Mouse (Mus musculus) forelimb bud, embryonic 11.5 days (tissue): Measurements from ENCODE around the gene Nrde2.

Experiments
- DNase-seq: peaks from one replicate; pipeline ENCODE4 v3.0.0-alpha.2; 2012; ENCODE audit warnings: low read depth, low spot score

Nrde2 gene

DNA sequence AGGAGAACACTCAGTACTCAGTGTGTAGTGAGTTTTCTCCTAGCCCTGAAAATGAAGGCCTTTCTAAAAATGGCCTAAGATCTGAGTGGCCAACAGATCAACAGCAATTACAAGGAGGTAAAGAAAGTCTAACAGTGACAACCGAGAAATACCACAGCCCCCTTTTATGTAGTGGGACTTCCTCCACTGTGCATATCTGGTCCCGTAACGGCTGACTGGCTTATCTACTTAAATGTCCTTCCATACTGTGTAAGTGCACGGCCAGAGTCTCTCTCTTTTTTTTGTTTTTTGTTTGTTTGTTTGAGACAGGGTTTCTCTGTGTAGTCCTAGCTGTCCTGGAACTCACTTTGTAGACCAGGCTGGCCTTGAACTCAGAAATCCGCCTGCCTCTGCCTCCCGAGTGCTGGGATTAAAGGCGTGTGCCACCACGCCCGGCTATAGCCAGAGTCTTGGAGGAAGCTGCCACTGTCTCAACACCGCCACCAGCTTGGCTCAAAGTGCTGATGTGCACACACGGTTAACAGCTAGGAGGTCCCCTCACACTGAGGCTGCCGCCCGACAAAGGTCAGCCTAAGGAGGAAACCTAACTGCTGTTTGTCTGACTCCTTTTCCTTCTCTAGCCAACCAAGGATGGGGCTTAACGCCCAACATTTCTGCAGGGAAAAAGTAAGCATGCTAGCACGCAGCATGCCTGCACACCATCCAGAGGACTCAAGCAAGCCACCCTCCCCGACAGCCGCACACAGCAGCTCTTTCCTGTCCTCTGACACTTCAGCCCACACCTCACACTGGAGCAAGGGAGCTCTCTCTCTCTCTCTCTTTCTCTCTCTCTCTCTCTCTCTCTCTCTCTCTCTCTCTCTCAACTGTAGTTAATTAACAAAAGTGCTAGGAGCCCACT, 32.2 kb downstream of the Nrde2 start:
- DNase-seq, result no peak

DNA sequence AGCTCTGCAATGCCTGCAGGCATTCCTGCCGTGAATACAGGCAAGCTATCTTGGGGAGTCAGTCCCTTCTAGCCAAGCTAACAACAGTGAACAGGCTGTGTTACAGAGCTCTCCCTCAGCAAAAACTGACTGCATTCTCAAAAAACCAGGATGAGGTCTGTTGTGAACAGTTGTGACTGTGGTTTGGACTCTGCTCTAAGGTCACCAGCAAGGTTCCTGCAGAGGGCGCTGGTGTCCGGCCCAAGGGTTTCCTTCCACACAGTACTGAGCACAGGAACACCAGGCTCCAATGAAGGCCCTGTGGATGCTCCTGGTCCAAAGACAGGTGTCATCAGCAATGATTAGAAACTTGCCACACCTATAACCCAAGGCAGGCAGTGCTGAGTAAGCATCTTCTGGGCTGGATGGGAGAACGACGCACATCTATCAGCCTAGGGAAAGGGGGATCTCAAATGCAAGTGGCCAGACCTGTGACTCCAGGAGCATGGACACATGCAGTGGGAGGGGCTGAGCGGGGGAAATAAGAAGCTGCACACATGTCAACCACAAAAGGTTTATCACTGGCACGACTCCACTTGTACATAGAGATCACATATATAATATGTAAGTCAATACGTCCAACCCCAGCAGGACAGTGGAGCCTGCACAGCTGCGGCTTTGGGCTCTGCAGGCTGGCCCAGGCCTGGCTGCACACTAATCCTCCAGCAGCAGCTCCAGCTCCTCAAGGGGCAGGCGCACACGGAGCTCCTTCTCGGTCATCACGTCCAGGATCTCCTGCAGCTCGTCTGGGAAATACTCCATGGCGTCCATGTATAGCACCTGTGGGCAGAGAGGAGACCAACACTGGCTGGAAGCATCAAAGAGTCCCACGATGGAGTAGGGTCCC, 34.3 kb downstream of the Nrde2 start:
- DNase-seq, result no peak

DNA sequence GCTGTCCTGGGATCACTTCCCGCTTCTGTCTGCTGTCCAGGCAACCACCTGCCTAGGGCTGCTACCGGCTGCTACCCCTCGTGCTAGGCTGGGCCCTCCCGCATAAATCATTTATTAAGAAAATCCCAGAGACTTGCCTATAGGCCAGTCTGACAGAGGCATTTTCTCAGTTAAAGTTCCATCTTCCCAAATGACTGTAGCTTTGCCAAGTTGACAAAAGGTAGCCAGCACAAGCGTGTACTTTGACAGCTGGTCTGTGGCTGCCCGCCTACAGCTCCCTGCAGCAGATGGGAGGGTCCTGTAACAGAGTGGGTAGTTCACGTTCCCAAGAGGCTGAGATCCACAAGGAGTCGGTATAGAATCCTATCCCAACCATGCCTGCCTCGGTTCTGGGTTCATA, 36.0 kb downstream of the Nrde2 start:
- DNase-seq, result no peak

DNA sequence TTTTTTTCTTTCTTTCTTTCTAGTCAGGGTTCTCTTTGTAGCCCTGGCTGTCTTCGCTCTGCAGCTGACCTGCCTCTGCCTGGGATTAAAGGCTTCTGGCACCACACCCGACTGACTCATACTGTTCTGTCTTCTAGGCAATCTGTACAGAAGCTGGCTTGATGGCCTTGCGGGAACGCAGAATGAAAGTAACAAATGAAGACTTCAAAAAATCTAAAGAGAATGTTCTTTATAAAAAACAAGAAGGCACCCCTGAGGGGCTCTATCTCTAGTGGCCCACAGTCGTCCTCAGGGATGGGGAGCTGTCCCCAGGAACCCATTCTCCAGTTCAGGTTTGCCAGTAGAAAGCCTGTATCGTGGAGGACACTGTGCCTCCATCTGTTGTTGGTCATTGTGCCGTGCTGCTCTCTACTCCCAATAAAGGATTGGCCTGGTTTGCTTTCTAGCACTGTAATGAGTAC, 36.5 kb downstream of the Nrde2 start:
- no peak for DNase-seq

DNA sequence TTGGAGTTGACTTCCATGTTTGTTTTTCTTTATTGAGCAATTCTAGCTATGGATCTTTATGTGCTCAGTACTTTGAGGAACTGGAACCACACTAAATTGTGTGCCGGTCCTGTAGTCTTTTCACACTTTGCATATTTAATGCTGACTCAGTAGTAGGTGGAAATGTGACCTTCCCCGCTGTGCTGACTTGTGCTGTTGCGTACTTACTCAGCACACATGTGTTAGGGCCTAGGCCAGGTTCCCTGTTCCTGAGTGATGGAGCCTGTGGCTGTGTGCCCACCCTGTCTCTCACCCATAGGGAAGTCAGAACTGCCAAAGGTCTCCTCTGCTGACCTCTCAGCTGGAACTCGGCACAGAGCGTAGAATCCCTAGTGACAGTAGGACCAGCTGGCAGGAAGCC, 43.5 kb downstream of the Nrde2 start:
- no peak for DNase-seq

DNA sequence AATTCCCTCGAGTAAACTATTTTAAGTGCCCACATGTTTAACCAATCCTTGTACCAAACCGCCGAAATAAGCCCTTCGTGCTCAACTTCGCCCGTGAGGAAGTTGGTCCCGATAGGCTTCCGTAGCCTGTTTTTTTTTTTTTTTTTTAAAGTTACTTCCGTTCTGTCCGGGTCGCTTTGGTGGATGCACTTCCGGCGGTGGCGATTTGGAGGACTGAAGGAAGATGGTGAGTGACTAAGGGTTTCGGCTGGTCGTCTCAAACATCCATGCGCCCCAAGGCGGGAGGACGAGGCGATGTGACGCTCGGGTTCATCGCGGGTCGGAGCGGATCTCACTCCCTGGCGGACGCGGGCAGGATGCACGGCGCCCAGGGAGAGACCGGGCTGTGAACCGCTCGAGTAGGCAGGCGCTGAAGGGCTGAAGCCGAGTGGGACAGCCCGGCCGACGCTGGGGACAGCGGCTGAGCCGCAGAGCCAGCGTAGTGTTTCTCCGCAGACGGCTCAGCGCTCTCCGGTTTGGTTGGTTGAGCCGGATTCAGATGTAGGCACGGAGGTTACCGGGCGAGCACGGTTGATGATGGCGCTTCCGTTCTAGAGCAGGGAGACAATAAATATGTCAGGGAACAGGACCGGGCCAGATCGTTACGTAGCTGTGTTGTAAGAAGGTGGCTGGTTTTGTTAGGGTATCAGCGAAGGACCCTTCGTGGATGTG, 49.3 kb downstream of the Nrde2 start, which contains the start of gene Psmc1:
TSS of gene Psmc1 (plus strand) at position 169 of the 711 bp plus-strand sequence.
- peak; percentile 95 for DNase-seq

DNA sequence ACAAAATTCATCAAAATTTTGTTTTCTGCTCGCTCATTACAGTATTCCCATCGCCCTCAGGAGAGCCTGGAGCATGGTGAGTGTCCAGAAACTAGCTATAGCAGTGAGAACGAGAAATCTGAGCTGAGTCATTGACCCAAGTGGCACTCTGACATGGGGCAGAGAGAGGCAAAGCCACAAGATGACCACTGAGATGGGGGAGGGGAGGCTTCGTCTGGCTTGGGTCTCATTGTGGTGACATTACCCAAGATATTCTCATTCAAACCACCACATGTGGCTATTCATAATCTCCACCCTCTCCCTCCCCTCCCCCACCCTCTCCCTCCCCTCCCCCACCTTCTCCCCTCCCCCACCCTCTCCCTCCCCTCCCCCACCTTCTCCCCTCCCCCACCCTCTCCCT, 52.0 kb downstream of the Nrde2 start:
- DNase-seq, result no peak

DNA sequence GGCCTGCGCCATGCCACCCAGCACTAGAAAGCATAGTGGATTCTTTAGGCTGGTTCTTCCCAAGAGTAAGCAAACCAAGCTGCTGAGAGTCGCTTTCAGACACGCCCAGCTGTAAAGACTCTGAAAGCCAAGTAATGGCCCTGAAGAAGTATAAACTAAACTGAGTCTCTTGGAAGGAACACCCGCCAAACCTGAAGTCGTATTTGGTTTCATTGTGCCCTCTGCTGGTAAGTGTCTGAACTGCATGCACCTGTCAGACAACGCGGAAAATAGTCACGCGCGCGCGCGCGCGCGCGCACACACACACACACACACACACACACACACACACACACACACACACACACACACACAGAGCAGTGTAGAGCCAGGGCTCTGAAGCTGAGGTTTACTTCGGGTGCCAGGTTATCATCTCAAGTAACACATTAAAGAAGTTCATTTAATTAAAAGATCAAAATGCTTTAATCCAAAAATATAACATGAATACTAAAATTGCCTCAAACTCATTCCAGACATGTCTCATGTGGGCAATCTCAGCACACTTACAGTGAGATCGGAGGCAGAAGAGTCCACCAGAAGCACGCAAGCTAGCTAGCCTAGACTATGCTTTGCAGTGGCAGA, 53.1 kb downstream of the Nrde2 start:
- peak; percentile 86 for DNase-seq

DNA sequence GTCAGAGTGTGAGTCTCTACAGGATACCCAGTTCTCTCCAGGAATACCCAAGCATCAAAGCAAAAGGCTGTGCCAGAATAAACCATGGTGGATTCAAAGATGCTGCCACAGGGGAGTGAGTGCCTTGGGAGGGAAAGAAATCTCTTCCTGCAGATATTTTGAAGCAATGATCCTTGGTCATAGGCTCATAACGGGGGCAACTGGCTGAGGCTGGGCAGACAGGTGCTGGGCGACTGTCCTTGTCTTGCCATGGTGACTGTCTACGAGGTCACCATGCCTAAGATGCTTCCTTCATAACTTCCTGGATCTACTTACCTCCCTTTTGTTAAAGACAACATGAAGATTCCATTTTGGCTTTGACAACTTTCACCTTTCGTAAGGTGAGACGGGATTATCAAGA, 54.9 kb downstream of the Nrde2 start:
- no peak for DNase-seq

DNA sequence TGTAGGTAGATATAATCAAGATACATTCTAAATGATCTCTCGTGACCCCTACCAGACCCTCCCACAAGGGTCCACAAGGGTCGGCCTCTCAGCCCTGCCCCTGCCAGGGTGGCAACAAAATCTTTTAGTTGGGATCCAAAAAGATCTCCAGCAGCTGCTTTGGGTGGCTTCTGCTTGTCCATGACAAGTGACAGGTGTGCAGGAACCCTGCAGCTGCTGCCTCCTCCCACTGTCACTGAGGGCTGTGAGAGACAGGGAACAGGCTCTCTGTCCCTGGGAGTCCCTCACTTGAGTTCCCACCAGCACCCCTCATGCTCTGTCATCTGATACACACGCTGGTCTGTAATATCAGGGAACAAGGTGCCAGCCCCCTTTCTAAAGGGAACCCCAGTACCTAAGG, 57.8 kb downstream of the Nrde2 start:
- DNase-seq, result no peak

DNA sequence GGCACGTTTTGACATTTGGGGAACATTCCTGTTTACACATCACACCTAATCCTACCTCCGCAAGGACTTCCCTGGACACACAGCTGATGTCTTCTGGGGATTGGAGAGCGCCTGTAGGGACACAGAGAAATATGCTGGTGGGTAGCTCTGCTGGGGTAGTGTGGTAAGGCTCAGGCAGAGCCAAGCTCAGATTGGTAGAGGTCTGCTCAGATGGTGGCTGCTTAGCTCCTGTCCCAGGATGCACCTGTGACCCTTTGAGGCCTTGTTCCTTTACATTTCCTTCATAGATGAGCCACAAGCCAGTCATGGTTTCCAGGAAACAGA, 58.8 kb downstream of the Nrde2 start:
- DNase-seq, result no peak

DNA sequence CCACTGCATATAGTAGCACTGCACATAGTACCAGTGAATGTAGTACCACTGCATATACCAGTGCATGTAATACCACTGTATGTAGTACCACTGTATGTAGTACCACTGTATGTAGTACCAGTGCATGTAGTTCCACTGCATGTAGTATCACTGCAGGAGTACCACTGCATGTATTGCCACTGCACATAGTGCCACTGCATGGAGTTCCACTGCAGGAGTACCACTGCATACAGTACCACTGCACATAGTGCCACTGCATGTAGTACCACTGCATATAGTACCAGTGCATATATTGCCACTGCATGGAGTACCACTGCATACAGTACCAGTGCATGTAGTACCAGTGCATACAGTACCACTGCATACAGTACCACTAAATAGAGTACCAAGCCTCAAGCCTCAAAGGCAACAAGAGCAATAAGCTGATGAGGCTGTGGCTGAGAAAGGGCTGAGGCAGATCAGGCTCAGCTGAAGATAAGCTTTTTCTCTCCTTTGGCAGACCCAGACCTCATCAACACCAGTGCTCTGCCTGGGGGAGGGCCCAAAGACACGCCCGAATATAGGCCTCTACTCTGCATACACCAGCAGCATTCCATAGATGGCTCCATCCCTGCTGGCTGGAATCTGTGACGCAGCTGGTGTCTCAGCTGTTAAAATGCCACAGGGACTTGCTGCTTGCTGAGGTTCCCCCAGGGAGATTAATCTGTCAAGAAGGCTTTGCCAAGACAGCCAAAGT, 59.3 kb downstream of the Nrde2 start:
- DNase-seq, result no peak

DNA sequence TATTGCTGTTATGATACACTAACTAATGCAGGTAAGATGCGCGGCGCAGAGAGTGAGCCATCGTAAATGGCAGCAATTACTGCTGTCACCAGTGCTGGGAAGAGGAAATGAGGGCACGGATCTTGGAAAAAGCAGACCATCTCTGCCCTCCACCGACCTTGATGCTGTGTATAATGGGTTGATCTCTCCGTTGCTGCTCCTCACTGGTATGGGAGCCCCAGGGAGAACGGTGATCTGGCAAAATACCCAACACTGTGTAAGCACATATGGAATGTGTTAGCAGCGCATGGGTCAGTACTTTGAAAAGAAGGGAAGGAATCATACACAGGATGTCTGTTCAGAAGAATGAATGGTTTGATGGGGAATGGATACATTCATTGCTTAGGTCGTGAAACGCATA, 66.4 kb downstream of the Nrde2 start:
- no peak for DNase-seq

DNA sequence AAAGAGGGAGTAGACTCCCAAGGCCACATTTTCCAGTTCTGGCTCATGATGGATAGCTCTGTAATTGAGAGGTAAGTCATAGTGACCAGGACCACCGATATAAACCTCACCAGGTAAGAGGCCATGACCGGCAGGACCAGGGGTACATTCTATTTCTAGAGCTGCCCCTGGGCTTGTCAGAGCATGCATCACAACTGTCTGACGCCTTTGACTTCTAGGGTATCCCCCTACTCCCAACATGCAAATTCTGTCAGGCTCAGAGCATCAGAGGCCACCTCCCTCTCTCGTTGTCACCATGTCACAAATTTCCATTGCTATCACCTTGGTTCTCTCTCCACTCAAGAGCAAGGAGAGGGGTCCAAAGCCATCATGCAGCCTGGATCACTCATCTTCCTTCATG, 68.7 kb downstream of the Nrde2 start:
- DNase-seq, result no peak

DNA sequence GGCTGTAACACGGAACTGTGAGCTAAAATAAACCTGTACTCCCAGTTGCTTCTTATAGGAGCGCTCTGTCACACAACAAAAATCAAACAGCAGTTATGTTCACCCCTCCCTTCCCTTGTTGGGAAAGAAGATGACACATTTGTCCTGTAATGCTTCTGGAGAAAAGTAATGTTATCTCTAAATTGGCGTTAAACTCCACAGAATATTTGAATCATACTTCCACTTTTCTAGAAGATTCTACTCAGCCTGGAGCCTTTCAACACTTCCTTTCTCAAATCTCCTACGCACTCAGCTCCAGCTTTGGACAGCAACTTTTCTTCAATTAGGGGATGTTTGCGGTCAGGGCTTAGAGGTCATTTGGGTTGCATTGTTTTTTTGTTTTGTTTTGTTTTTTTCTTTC, 70.2 kb downstream of the Nrde2 start:
- DNase-seq, result no peak

DNA sequence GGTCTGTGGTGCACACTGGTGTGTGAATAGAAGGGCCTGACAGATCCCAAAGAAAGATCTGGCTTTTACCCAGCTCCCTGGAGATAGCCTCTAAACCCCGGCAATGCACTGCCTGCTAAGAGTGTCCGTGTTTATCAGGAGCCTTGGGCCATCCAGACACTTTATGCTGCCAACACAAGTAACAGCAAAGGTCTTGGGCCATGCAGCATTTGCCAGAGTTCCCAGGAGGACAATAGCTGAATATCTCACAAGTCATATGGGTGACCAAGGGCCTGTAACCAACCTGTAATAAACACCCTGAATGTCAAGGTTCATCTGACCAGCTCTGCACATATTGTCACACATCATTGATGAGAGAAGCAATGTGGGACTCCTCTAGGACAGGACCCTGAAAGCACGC, 71.4 kb downstream of the Nrde2 start:
- DNase-seq, result no peak

DNA sequence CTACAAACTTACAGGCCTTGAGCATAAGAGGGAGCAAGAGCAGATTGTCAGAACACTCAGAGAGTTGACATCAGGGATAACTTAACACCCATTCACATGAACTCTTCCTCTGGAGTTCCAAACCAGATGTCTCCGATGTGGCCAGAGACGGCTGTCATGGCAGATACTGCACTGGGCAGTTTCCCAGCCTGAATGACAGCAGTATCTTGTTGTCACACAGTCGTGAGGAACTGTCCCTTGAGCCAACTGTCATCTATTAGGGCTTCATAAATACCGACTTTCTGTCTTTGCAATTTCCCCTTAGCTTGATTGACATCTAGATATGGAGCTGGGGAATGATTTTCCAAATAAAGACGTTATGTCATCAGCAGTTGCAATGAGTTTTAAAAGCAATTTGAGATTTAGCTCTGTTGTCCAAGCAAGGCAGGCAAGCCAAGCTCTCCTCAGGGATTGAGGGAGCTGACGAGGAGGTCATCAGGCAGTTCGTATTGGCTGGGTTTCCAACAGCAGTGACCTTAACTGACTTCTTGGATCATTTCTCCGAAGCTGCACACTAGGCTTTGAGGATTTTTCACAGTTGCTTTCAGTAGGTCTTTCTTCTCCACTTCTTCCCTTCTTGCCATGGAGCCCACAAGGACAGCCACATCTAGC, 79.7 kb downstream of the Nrde2 start:
- DNase-seq, result no peak

DNA sequence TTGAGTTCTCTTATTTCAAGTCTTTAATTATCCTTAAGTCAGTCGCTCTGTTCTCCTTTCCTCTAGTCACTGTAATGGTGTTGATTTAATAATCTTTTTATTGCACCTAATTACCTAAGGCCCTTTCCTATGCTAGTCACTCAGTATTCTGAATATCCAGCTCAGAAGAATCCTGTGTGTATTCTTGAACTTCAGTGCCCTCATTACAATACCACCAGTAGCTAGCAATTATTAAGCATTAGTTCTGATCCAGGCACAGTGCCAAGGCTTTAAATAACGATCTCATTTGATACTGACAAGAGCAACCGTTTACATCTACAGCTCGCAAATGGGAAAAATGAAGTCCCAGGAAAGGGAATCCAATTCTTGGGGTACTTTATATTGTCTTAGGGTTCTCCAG, 83.7 kb downstream of the Nrde2 start:
- DNase-seq, result no peak
